Mouse (Mus musculus) heart, embryonic 12.5 days (tissue): Measurements from ENCODE around the gene Sarm1. TPM values are rescaled to one million over a fixed set of nuclear protein-coding genes. Genes with fewer than 3 reads are reported as not detected.

ENCODE experiments used
- ATAC-seq: fragments of 200-750 bp; cut with Nextera tagmentation; 2 replicates; pipeline ENCODE4 v1.8.0; 2017; ENCODE audit warnings: moderate TSS enrichment, moderate library complexity; ENCODE audit not compliant: insufficient number of reproducible peaks, low FRiP score
- H3K27ac ChIP-seq: fragments of 300-500 bp; sonication (generic); 2 replicates; pipeline ENCODE4 v1.5.1; 2016; ENCODE audit warnings: mild to moderate bottlenecking, moderate library complexity; ENCODE audit not compliant: poor library complexity, severe bottlenecking
- H3K27me3 ChIP-seq: fragments of 300-500 bp; sonication (generic); replicated peaks from 2 replicates; pipeline ENCODE4 v1.6.1; 2016; ENCODE audit warnings: mild to moderate bottlenecking, moderate library complexity
- H3K36me3 ChIP-seq: fragments of 300-500 bp; sonication (generic); 2 replicates; pipeline ENCODE4 v1.6.1; 2016; ENCODE audit warnings: mild to moderate bottlenecking, moderate library complexity
- H3K4me1 ChIP-seq: fragments of 300-500 bp; sonication (generic); replicated peaks from 2 replicates; pipeline ENCODE4 v1.6.1; 2016; ENCODE audit warnings: mild to moderate bottlenecking
- H3K4me2 ChIP-seq: fragments of 300-500 bp; sonication (generic); 2 replicates; pipeline ENCODE4 v1.6.1; 2016; ENCODE audit warnings: mild to moderate bottlenecking, moderate library complexity
- H3K4me3 ChIP-seq: fragments of 300-500 bp; sonication (generic); 2 replicates; pipeline ENCODE4 v1.5.1; 2016; ENCODE audit warnings: mild to moderate bottlenecking
- H3K9ac ChIP-seq: fragments of 300-500 bp; sonication (generic); 2 replicates; pipeline ENCODE4 v1.6.1; 2016; ENCODE audit warnings: mild to moderate bottlenecking, moderate library complexity
- H3K9me3 ChIP-seq: fragments of 300-500 bp; sonication (generic); replicated peaks from 2 replicates; pipeline ENCODE4 v1.6.1; 2016; ENCODE audit warnings: mild to moderate bottlenecking, moderate library complexity
- WGBS: fragments of 180-500 bp; shearing (Covaris S2); methylation state at CpG from one replicate; pipeline ENCODE4 v1.1.7; 2016; 5-methylcytosine and 5-hydroxymethylcytosine counted together
- polyA plus RNA-seq: library from polyadenylated mRNA; unstranded; fragments of >200 nt; fragmentation: Nextera tagmentation; extraction: Ambion mirVana; gene quantifications from 2 replicates; pipeline ENCODE4 v1.2.1, GENCODE M21; 2016

The Sarm1 gene
- polyA plus RNA-seq, 1 experiment from 2014 or later = 0.40 TPM

DNA sequence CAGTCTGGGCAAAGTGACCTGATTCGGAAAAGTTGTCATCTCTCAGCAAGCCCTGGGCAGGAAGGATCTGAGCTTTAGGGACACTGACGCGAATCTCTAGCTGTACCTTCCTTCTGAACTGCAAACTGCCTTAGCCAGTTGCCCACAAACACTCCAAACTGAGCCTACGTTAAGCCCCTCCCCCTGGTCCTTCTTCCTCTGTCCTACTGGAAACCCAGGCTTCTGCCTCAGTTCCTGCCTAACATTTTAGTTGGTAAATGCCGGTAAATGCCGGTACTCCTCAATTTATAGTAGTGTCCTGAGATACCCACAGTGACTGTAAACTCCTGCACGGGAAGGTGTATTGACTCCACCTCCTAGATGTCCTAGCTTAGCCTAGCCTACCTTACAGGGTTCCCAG lies 13.9 kb downstream of the Sarm1 start:
- no peak for ATAC-seq
- no peaks in the 10 kb centered on the region; the same call in 1 of the 2 replicates for H3K9me3 ChIP-seq
- H3K9ac ChIP-seq = no peak overlapping the region
- H3K4me3 ChIP-seq = no peak overlapping the region
- no peaks in the 10 kb centered on the region for H3K36me3 ChIP-seq
- H3K4me2 ChIP-seq = no peak overlapping the region
- WGBS = 51% methylated on average over 7 of the region's 7 CpGs
- H3K27ac ChIP-seq = no peak overlapping the region
- H3K27me3 ChIP-seq = peaks cover 78% of the 10 kb centered on the region
- no peaks in the 10 kb centered on the region for H3K4me1 ChIP-seq

DNA sequence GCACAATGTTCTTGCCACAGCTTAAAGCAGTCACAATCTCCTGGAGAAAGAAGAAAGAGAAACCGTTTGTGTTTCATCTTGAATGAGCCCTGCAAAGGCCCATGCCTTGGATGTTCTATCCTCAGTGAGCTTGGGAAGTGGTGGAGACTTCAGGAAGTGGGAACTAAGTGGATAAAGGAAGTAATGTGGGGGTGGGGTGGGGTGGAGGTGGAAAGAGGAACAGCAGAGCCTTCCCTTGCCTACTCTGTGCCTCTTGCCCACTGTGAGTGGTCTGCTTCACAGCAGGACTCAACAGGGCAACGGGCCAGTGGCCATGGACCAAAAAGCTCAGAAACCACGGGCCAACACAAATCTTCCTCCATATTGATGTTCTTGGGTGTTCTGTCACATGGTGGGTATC lies 22.3 kb downstream of the Sarm1 start:
- no peak overlapping the region for H3K27ac ChIP-seq
- no peak overlapping the region for H3K4me2 ChIP-seq
- no peak overlapping the region for H3K4me3 ChIP-seq
- H3K36me3 ChIP-seq = no peaks in the 10 kb centered on the region
- WGBS = 56% methylated on average over 3 of the region's 3 CpGs
- H3K9ac ChIP-seq = no peak overlapping the region
- H3K27me3 ChIP-seq = peaks cover 11% of the 10 kb centered on the region; the same call in 1 of the 2 replicates
- no peak for ATAC-seq
- H3K4me1 ChIP-seq = no peaks in the 10 kb centered on the region
- H3K9me3 ChIP-seq = no peaks in the 10 kb centered on the region

GRCm38 (mm10) chr11:78471326-78472103 lies 26.0 kb downstream of the Sarm1 start:
- Histone ChIP-seq H3K4me1 (peaks cover 2% of the 10 kb centered on the region), H3K4me2 (no peak overlapping the region), H3K9me3 (no peaks in the 10 kb centered on the region), H3K9ac (no peak overlapping the region), H3K27ac (no peak overlapping the region), H3K27me3 (peaks cover 9% of the 10 kb centered on the region; the same call in 1 of the 2 replicates), H3K36me3 (no peaks in the 10 kb centered on the region), H3K4me3 (no peak overlapping the region)
- 76% methylated on average over 10 of the region's 10 CpGs for WGBS
- no peak for ATAC-seq

GRCm38 (mm10) chr11:78467932-78468331 lies 29.6 kb downstream of the Sarm1 start:
- no peak overlapping the region for H3K9ac ChIP-seq
- WGBS = 30% methylated on average over 3 of the region's 3 CpGs
- H3K27ac ChIP-seq = no peak overlapping the region

DNA sequence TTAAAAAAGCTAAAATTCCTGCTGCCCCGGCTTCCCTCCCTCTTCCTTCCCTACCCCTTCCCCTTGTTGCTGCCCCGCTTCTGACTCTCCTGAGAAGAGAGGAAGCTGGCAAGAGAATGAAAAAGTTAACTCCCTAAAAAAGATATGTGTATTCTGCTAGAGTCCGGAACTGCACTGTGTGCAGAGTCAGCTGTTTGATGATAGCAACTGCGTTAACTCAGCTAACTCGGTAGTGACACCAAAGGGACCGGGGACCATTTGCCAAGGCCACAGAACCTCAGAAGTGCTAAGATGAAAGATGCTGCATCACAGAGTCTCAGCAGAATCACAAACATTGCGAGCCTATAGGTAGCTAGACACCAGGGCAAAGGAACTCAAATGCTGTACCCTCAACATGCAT lies 30.0 kb downstream of the Sarm1 start:
- 64% methylated on average over 7 of the region's 7 CpGs for WGBS
- Histone ChIP-seq H3K9ac (no peak overlapping the region), H3K4me1 (peaks cover 28% of the 10 kb centered on the region), H3K36me3 (no peaks in the 10 kb centered on the region), H3K4me2 (no peak overlapping the region), H3K27me3 (no peaks in the 10 kb centered on the region), H3K9me3 (no peaks in the 10 kb centered on the region), H3K27ac (no peak overlapping the region), H3K4me3 (no peak overlapping the region)
- no peak for ATAC-seq

More at GRCm38 (mm10) chr11:78467932-78468331, 29.6 kb downstream of the Sarm1 start:
- Histone ChIP-seq H3K4me1 (peaks cover 28% of the 10 kb centered on the region), H3K4me2 (no peak overlapping the region), H3K36me3 (no peaks in the 10 kb centered on the region), H3K9me3 (no peaks in the 10 kb centered on the region), H3K27me3 (no peaks in the 10 kb centered on the region), H3K4me3 (no peak overlapping the region)
- no peak for ATAC-seq

- Histone ChIP-seq H3K4me3 (peak overlapping the region; percentile 57), H3K4me1 (peaks cover 28% of the 10 kb centered on the region), H3K27ac (peak overlapping the region; percentile 69), H3K36me3 (no peaks in the 10 kb centered on the region), H3K9me3 (peaks cover 7% of the 10 kb centered on the region; the same call in 1 of the 2 replicates), H3K9ac (peak overlapping the region; percentile 72), H3K4me2 (peak overlapping the region; percentile 69), H3K27me3 (no peaks in the 10 kb centered on the region)
- 0 out of 2 replicates have a peak, but pooled peaks have one; percentile 7 for ATAC-seq
- WGBS = 73% methylated on average over 23 of the region's 23 CpGs
Measured at GRCm38 (mm10) chr11:78466242-78466912, 31.2 kb downstream of the Sarm1 start.

DNA sequence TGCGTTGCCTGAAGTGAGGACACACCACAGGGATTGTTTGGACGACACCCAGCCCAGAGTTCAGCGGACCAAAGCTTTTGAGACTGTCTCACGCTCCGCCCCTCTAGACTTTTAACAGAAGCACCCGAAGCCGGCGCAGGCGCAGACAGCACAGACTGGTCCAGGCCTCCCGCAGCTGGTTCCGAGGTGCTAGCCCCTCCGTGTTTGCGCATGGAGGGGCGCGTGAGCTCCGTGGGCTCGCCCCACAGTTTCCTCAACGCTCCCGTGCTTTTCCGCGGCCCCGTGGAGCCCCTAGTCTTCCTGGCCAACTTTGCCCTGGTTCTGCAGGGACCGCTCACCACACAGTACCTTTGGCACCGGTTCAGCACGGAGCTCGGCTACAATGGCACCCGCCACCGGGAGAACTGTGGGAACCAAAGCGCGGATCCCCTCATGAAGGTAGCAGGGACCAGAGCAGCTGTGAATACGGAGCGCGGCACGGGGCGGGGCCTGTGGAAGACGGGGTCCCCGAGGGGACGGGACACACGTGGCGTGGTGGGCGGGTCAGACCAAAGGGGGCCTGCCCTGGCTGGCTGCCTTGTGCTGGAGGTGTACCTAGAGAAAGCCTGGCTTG lies 31.9 kb downstream of the Sarm1 start, which contains the start of gene Slc46a1:
Gene Slc46a1 (plus strand): TSS at position 130 of the 613 bp plus-strand sequence.
- Histone ChIP-seq H3K4me2 (peak within 1 kb of the TSS; percentile 69), H3K36me3 (no peaks in the 10 kb centered on the region), H3K27me3 (no peaks in the 10 kb centered on the region), H3K9ac (peak within 1 kb of the TSS; percentile 72), H3K9me3 (peaks cover 7% of the 10 kb centered on the region; the same call in 1 of the 2 replicates), H3K4me3 (peak within 1 kb of the TSS; percentile 57), H3K4me1 (peaks cover 28% of the 10 kb centered on the region), H3K27ac (peak within 1 kb of the TSS; percentile 69)
- under 1% methylated on average over 41 of the region's 41 CpGs for WGBS
- peak; percentile 92 for ATAC-seq

- Histone ChIP-seq H3K27me3 (no peaks in the 10 kb centered on the region), H3K36me3 (no peaks in the 10 kb centered on the region), H3K4me3 (peak overlapping the region; percentile 57), H3K9ac (peak overlapping the region; percentile 72; the same call in 1 of the 2 replicates), H3K9me3 (peaks cover 7% of the 10 kb centered on the region; the same call in 1 of the 2 replicates), H3K27ac (no peak overlapping the region), H3K4me1 (peaks cover 28% of the 10 kb centered on the region), H3K4me2 (peak overlapping the region; percentile 69)
- no peak for ATAC-seq
- 45% methylated on average over 9 of the region's 9 CpGs for WGBS
Measured at GRCm38 (mm10) chr11:78465116-78465515, 32.4 kb downstream of the Sarm1 start.

- no peaks in the 10 kb centered on the region for H3K36me3 ChIP-seq
- H3K27ac ChIP-seq = no peak overlapping the region
- no peak overlapping the region for H3K4me2 ChIP-seq
- H3K4me3 ChIP-seq = no peak overlapping the region
- H3K9me3 ChIP-seq = peaks cover 7% of the 10 kb centered on the region; the same call in 1 of the 2 replicates
- no peak for ATAC-seq
- H3K27me3 ChIP-seq = no peaks in the 10 kb centered on the region
- 38% methylated on average over 13 of the region's 13 CpGs for WGBS
- H3K9ac ChIP-seq = no peak overlapping the region
- peaks cover 28% of the 10 kb centered on the region for H3K4me1 ChIP-seq
Measured at GRCm38 (mm10) chr11:78463286-78464036, 34.1 kb downstream of the Sarm1 start.

GRCm38 (mm10) chr11:78462669-78463068 lies 34.9 kb downstream of the Sarm1 start:
- no peak for ATAC-seq
- no peak overlapping the region for H3K27ac ChIP-seq
- no peaks in the 10 kb centered on the region for H3K36me3 ChIP-seq
- no peak overlapping the region for H3K4me2 ChIP-seq
- WGBS = 81% methylated on average over 5 of the region's 5 CpGs
- peaks cover 28% of the 10 kb centered on the region for H3K4me1 ChIP-seq
- no peak overlapping the region for H3K4me3 ChIP-seq
- H3K9ac ChIP-seq = no peak overlapping the region
- no peaks in the 10 kb centered on the region for H3K27me3 ChIP-seq
- peaks cover 7% of the 10 kb centered on the region; the same call in 1 of the 2 replicates for H3K9me3 ChIP-seq
